Mouse (Mus musculus) liver, postnatal 0 days (tissue): ENCODE data around the gene Klrb1f.

Experiments used
- CTCF ChIP-seq: sonication (generic); IDR thresholded peaks from 2 replicates; pipeline ENCODE4 v1.5.1; 2016; ENCODE audit warnings: antibody characterized with exemption, low read depth
- EP300 ChIP-seq: IDR thresholded peaks from 2 replicates; pipeline ENCODE4 v1.6.1; 2016; ENCODE audit warnings: antibody characterized with exemption, low read depth, mild to moderate bottlenecking

- peak; percentile 81 for TF ChIP-seq CTCF
- TF ChIP-seq EP300: no peak
These were observed 49.5 kb downstream of the Klrb1f start for GRCm38 (mm10) chr6:129095166-129095565.
